Mouse (Mus musculus) heart, embryonic 12.5 days (tissue): ENCODE measurements at regions not wholly inside any gene's neighbourhood (a gene's known extent, or its start where the extent isn't known, plus 50 kb on each side); places are given as distances from the start of the nearest gene placed in this dataset.

Source experiments
- ATAC-seq: fragments of 200-750 bp; cut with Nextera tagmentation; 2 replicates; pipeline ENCODE4 v1.8.0; 2017; ENCODE audit warnings: moderate TSS enrichment, moderate library complexity; ENCODE audit not compliant: insufficient number of reproducible peaks, low FRiP score
- H3K27ac ChIP-seq: fragments of 300-500 bp; sonication (generic); 2 replicates; pipeline ENCODE4 v1.5.1; 2016; ENCODE audit warnings: mild to moderate bottlenecking, moderate library complexity; ENCODE audit not compliant: poor library complexity, severe bottlenecking
- H3K27me3 ChIP-seq: fragments of 300-500 bp; sonication (generic); replicated peaks from 2 replicates; pipeline ENCODE4 v1.6.1; 2016; ENCODE audit warnings: mild to moderate bottlenecking, moderate library complexity
- H3K36me3 ChIP-seq: fragments of 300-500 bp; sonication (generic); 2 replicates; pipeline ENCODE4 v1.6.1; 2016; ENCODE audit warnings: mild to moderate bottlenecking, moderate library complexity
- H3K4me1 ChIP-seq: fragments of 300-500 bp; sonication (generic); replicated peaks from 2 replicates; pipeline ENCODE4 v1.6.1; 2016; ENCODE audit warnings: mild to moderate bottlenecking
- H3K4me2 ChIP-seq: fragments of 300-500 bp; sonication (generic); 2 replicates; pipeline ENCODE4 v1.6.1; 2016; ENCODE audit warnings: mild to moderate bottlenecking, moderate library complexity
- H3K4me3 ChIP-seq: fragments of 300-500 bp; sonication (generic); 2 replicates; pipeline ENCODE4 v1.5.1; 2016; ENCODE audit warnings: mild to moderate bottlenecking
- H3K9ac ChIP-seq: fragments of 300-500 bp; sonication (generic); 2 replicates; pipeline ENCODE4 v1.6.1; 2016; ENCODE audit warnings: mild to moderate bottlenecking, moderate library complexity
- H3K9me3 ChIP-seq: fragments of 300-500 bp; sonication (generic); replicated peaks from 2 replicates; pipeline ENCODE4 v1.6.1; 2016; ENCODE audit warnings: mild to moderate bottlenecking, moderate library complexity
- WGBS: fragments of 180-500 bp; shearing (Covaris S2); methylation state at CpG from one replicate; pipeline ENCODE4 v1.1.7; 2016; 5-methylcytosine and 5-hydroxymethylcytosine counted together

GRCm38 (mm10) chr13:78784285-78784684, 584.7 kb upstream of the Nr2f1 start:
- no peaks in the 10 kb centered on the region for H3K4me1 ChIP-seq
- H3K36me3 ChIP-seq: no peaks in the 10 kb centered on the region
- WGBS: 30% methylated on average over 2 of the region's 2 CpGs
- no peak overlapping the region for H3K4me2 ChIP-seq
- no peak overlapping the region for H3K9ac ChIP-seq
- H3K27ac ChIP-seq: no peak overlapping the region
- no peak overlapping the region for H3K4me3 ChIP-seq
- H3K9me3 ChIP-seq: no peaks in the 10 kb centered on the region
- no peaks in the 10 kb centered on the region for H3K27me3 ChIP-seq
- ATAC-seq: no peak

DNA sequence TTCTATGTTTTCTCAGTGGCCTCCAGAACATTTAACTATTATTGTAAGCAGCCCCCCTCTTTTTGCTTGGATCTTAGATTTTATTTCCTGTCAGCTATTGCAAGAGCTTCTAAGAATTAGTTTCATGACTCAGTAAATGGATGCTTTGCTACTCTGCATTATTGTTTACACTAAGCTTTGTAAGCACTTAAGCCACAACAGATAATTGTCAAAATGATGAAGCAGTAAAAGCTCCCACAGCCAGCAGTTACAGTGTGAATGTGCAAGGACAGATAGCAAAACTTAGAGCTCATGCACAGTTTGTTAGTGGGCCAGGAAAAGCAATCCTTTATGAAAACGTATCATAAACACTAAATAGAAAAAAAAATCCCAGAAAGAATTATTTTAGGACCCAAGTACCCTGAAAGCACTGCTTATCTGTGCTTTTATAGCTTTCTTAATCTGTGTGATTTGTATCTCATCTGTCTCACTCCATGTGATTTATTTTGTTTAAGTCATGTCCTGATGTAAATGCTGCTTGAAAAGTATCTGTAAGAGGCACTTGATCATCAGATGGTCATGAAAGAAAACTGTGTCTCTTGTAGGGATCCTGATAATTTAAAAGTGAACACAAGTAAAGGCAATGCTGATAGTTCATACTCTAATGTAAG, 584.2 kb upstream of the Nr2f1 start:
- Histone ChIP-seq H3K9me3 (no peaks in the 10 kb centered on the region), H3K9ac (no peak overlapping the region), H3K4me1 (no peaks in the 10 kb centered on the region), H3K36me3 (no peaks in the 10 kb centered on the region), H3K27ac (no peak overlapping the region), H3K4me3 (no peak overlapping the region), H3K4me2 (no peak overlapping the region), H3K27me3 (no peaks in the 10 kb centered on the region)
- no peak for ATAC-seq
- 27% methylated on average over 1 of the region's 1 CpGs for WGBS
